Mouse (Mus musculus): ENCODE measurements at regions not wholly inside any gene's neighbourhood (a gene's known extent, or its start where the extent isn't known, plus 50 kb on each side); places are given as distances from the start of the nearest gene placed in this dataset.

DNA sequence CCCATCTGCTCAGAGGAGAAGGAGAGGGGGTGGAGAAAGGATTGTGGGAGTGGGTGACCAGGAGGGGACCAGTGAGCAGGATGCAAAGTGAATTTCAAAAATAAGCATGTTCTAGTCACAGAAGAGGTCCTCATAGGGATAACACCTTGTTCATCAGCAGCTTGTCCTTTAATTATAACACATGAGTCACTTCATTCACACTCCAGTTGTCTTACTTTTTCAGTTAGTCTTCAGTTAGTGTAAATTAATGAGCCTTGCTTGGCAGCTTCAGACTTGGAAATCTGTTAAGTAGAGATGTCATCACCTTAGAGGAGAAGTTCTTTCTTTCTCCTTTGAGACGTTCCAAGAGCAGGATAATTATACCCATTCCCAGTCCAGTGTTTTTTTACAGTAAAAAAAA is 332.3 kb downstream of the Xpnpep1 start:
- Histone ChIP-seq H3K27ac (no peak overlapping the region), H3K9ac (no peak overlapping the region), H3K4me1 (no peaks in the 10 kb centered on the region), H3K4me2 (replicated peaks) (no peak overlapping the region), H3K27me3 (no peaks in the 10 kb centered on the region), H3K36me3 (no peaks in the 10 kb centered on the region), H3K9me3 (no peaks in the 10 kb centered on the region), H3K4me3 (no peak overlapping the region)
- WGBS: 75% methylated on average over 1 of the region's 1 CpGs
- no peak for ATAC-seq (ENCODE audit: insufficient number of reproducible peaks, insufficient read depth, low FRiP score, low TSS enrichment)

DNA sequence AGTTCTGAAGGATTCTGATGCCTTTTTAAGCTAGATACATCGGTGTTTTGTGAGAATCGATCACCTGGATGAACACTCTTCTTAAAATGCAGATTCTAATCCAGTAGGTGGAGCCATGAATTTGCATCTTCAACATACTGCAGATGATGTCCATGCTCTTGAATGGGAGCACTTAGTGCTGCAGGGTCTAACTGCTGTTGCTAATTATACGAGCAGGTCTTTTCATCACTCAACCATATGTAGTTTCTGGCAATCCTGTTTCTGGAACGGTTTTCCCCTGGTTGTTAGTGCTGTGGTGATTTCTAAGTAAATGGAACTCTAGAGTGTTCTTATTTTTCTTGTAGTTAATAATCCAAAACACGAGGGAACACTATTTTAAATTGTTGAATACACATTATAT is 379.0 kb downstream of the Xpnpep1 start:
- Histone ChIP-seq H3K4me1 (no peaks in the 10 kb centered on the region), H3K9ac (no peak overlapping the region), H3K4me3 (no peak overlapping the region), H3K9me3 (no peaks in the 10 kb centered on the region), H3K4me2 (replicated peaks) (no peak overlapping the region), H3K27ac (no peak overlapping the region), H3K36me3 (no peaks in the 10 kb centered on the region), H3K27me3 (no peaks in the 10 kb centered on the region)
- 47% methylated on average over 5 of the region's 5 CpGs for WGBS
- ATAC-seq (ENCODE audit: insufficient number of reproducible peaks, insufficient read depth, low FRiP score, low TSS enrichment): no peak

DNA sequence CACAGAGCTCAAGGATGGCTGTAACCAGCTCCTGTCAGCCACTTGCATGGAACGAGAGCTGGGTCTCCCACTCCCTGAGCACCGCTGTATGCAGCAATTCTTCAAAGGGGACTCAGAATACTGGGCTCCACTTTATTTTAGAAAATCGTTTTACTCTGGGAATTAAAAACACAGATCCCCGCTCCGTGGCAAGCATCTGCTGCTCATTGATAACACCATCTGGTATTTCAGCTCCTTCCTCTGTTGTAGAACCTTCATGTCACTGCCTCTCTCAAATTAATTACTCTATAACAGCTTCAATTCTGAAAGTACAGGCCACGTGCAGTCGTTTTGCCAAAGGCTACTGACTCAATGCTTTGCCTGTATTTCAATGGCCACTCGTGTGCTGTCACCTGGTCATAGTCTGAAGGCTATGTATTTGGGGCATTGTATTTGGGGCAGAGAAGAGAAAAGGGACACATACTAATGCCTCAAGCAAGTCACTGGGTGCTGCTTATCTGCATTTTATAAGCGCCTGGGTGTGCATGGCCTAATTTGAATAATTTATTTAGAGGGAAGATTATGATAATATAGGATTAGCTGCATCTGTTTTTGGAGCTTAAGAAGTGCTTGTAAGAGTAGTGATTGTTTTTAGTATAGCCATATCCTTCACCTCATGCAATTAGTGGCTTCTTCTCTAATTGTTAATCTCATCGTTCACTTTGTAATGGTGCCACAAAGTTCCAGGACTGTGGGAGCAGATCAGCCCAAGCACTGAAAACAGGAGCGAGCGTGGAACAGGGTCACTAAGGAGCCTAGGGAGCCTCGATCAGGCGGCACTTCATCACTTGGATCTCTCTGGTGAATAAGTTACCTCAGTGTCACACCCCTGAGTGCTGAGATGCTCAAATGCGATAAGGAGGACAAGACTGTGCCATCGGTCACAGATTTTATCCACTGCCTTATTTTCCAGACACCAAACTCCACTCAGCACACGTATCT is 383.3 kb downstream of the Ins1 start:
- peaks cover 4% of the 10 kb centered on the region; the same call in 1 of the 2 replicates for H3K4me1 ChIP-seq
- H3K9ac ChIP-seq: no peak overlapping the region
- no peak for ATAC-seq (ENCODE audit: insufficient number of reproducible peaks, insufficient read depth, low FRiP score, low TSS enrichment)
- H3K4me3 ChIP-seq: no peak overlapping the region
- H3K27me3 ChIP-seq: no peaks in the 10 kb centered on the region
- H3K27ac ChIP-seq: 0 out of 2 replicates have a peak overlapping the region, but pooled peaks have one; percentile 11
- H3K4me2 ChIP-seq (replicated peaks): no peak overlapping the region
- no peaks in the 10 kb centered on the region for H3K36me3 ChIP-seq
- no peaks in the 10 kb centered on the region for H3K9me3 ChIP-seq
- 54% methylated on average over 17 of the region's 17 CpGs for WGBS

- Histone ChIP-seq H3K9ac (no peak overlapping the region), H3K27me3 (no peaks in the 10 kb centered on the region), H3K27ac (no peak overlapping the region), H3K4me3 (no peak overlapping the region), H3K4me1 (no peaks in the 10 kb centered on the region), H3K9me3 (no peaks in the 10 kb centered on the region), H3K36me3 (no peaks in the 10 kb centered on the region), H3K4me2 (replicated peaks) (no peak overlapping the region)
- ATAC-seq (ENCODE audit: insufficient number of reproducible peaks, insufficient read depth, low FRiP score, low TSS enrichment): no peak
- WGBS: 31% methylated on average over 5 of the region's 5 CpGs
These were observed 376.1 kb downstream of the Ins1 start for GRCm38 (mm10) chr19:52640228-52640627.

GRCm38 (mm10) chr19:52632501-52632900 is 368.4 kb downstream of the Ins1 start:
- 75% methylated on average over 4 of the region's 4 CpGs for WGBS

GRCm38 (mm10) chr19:52624310-52624709 is 360.2 kb downstream of the Ins1 start:
- 69% methylated on average over 5 of the region's 5 CpGs for WGBS
- H3K9me3 ChIP-seq: no peaks in the 10 kb centered on the region
- no peaks in the 10 kb centered on the region for H3K4me1 ChIP-seq
- no peaks in the 10 kb centered on the region for H3K27me3 ChIP-seq
- H3K4me3 ChIP-seq: no peak overlapping the region
- no peak overlapping the region for H3K4me2 ChIP-seq (replicated peaks)
- no peak overlapping the region for H3K9ac ChIP-seq
- H3K27ac ChIP-seq: no peak overlapping the region
- no peak for ATAC-seq (ENCODE audit: insufficient number of reproducible peaks, insufficient read depth, low FRiP score, low TSS enrichment)
- H3K36me3 ChIP-seq: no peaks in the 10 kb centered on the region

More at GRCm38 (mm10) chr19:52632501-52632900, 368.4 kb downstream of the Ins1 start:
- Histone ChIP-seq H3K9ac (no peak overlapping the region), H3K4me3 (no peak overlapping the region), H3K27ac (no peak overlapping the region), H3K36me3 (no peaks in the 10 kb centered on the region), H3K27me3 (no peaks in the 10 kb centered on the region), H3K4me2 (replicated peaks) (no peak overlapping the region), H3K4me1 (no peaks in the 10 kb centered on the region), H3K9me3 (no peaks in the 10 kb centered on the region)
- no peak for ATAC-seq (ENCODE audit: insufficient number of reproducible peaks, insufficient read depth, low FRiP score, low TSS enrichment)

GRCm38 (mm10) chr19:52623496-52623895 is 359.4 kb downstream of the Ins1 start:
- Histone ChIP-seq H3K9ac (no peak overlapping the region), H3K27me3 (no peaks in the 10 kb centered on the region), H3K9me3 (no peaks in the 10 kb centered on the region), H3K4me3 (no peak overlapping the region), H3K4me2 (replicated peaks) (no peak overlapping the region), H3K27ac (no peak overlapping the region), H3K4me1 (no peaks in the 10 kb centered on the region), H3K36me3 (no peaks in the 10 kb centered on the region)
- ATAC-seq (ENCODE audit: insufficient number of reproducible peaks, insufficient read depth, low FRiP score, low TSS enrichment): no peak

DNA sequence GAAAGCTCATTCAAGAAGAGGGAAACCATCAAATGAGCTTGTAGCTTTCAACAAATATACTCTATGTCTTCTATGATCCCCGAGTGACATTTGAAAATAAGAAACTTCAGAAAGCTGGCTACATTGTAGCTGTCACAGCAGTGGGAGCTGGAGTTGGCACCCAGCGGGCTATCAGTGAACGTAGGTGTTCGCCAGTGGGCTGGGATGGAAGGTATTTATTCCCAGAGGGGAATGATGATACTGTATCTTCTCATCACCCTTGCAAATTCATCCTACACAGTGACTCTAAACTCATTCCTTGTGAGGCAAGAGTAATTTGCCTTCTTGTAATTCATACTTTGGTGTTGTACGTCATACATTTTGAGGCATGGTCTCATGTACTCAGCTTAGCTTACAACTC is 349.3 kb downstream of the Ins1 start:
- Histone ChIP-seq H3K36me3 (no peaks in the 10 kb centered on the region), H3K9ac (no peak overlapping the region), H3K4me2 (replicated peaks) (no peak overlapping the region), H3K9me3 (no peaks in the 10 kb centered on the region), H3K4me1 (no peaks in the 10 kb centered on the region), H3K4me3 (no peak overlapping the region), H3K27me3 (no peaks in the 10 kb centered on the region), H3K27ac (no peak overlapping the region)
- WGBS: 86% methylated on average over 5 of the region's 5 CpGs
- no peak for ATAC-seq (ENCODE audit: insufficient number of reproducible peaks, insufficient read depth, low FRiP score, low TSS enrichment)

DNA sequence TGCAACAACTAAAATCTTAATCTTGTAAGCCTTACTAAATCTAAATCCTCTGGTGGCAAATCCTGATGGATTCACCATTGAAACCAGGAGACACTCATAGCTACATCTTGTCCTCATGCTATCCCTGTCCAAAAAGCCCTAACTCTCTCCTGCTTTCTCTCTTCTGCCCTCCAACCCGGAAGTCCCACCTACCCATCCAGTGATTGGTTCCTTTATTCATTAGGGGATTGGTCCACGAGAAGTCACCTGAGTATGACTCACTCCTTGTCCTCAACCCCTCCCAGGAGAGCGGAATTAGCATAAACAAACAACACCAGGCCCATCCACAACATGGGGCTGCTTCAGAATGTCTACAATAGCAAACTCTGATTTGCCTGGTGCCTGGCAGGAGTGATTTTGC is 342.8 kb downstream of the Ins1 start:
- Histone ChIP-seq H3K36me3 (no peaks in the 10 kb centered on the region), H3K9me3 (no peaks in the 10 kb centered on the region), H3K27ac (no peak overlapping the region), H3K4me2 (replicated peaks) (no peak overlapping the region), H3K4me3 (no peak overlapping the region), H3K27me3 (no peaks in the 10 kb centered on the region), H3K9ac (no peak overlapping the region), H3K4me1 (no peaks in the 10 kb centered on the region)
- WGBS: 64% methylated on average over 3 of the region's 3 CpGs
- ATAC-seq (ENCODE audit: insufficient number of reproducible peaks, insufficient read depth, low FRiP score, low TSS enrichment): no peak

GRCm38 (mm10) chr19:52600410-52600809 is 336.3 kb downstream of the Ins1 start:
- Histone ChIP-seq H3K4me1 (no peaks in the 10 kb centered on the region), H3K27me3 (no peaks in the 10 kb centered on the region), H3K4me2 (replicated peaks) (no peak overlapping the region), H3K9ac (no peak overlapping the region), H3K27ac (no peak overlapping the region), H3K9me3 (no peaks in the 10 kb centered on the region), H3K36me3 (no peaks in the 10 kb centered on the region), H3K4me3 (no peak overlapping the region)
- 43% methylated on average over 3 of the region's 3 CpGs for WGBS
- ATAC-seq (ENCODE audit: insufficient number of reproducible peaks, insufficient read depth, low FRiP score, low TSS enrichment): no peak

DNA sequence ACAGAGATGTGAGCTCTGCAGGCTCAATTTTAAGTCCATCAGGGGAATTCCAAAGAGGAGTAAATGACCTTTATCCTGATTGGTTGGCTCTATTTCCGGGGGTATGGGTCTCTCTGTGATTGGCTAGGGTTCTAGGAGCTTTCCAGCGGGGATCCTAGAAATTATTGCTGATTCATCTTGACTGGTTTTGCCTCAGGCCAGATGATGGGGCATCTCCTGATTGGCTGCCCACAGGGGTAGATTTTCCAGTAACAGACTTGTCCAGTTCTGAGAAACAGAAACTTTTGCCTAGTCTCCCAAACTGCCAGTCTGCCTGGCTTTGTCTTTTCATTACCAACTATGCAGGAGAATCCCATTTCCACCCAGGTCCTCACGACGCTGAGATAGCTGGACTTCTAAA is 301.3 kb downstream of the Ins1 start:
- Histone ChIP-seq H3K9me3 (no peaks in the 10 kb centered on the region), H3K36me3 (no peaks in the 10 kb centered on the region), H3K9ac (no peak overlapping the region), H3K4me1 (no peaks in the 10 kb centered on the region), H3K27me3 (no peaks in the 10 kb centered on the region), H3K4me3 (no peak overlapping the region), H3K4me2 (replicated peaks) (no peak overlapping the region), H3K27ac (no peak overlapping the region)
- WGBS: 76% methylated on average over 4 of the region's 4 CpGs
- no peak for ATAC-seq (ENCODE audit: insufficient number of reproducible peaks, insufficient read depth, low FRiP score, low TSS enrichment)

DNA sequence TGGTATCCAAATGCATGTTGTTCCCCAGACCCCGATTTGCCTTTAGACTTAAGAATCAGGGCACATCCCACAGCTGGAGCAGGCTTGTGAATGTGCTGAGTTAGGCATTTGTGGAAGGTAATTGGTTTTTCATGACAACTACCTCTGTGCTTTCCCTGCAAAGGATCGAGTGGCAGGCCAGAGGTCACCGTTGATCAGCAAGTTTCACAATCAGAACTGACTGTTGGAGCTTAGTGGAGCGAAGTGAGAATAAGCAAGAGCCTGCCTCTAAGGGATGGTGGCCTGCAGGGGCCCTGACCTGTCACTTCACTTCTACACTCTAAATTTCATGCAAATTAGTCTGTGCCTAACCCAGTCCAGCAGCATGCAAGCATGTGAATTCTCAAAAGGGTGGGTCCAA is 270.7 kb downstream of the Ins1 start:
- 0 out of 2 replicates have a peak, but pooled peaks have one; percentile 47 for ATAC-seq (ENCODE audit: insufficient number of reproducible peaks, insufficient read depth, low FRiP score, low TSS enrichment)
- Histone ChIP-seq H3K4me1 (no peaks in the 10 kb centered on the region), H3K9me3 (no peaks in the 10 kb centered on the region), H3K4me2 (replicated peaks) (no peak overlapping the region), H3K27ac (no peak overlapping the region), H3K27me3 (no peaks in the 10 kb centered on the region), H3K36me3 (no peaks in the 10 kb centered on the region), H3K4me3 (no peak overlapping the region), H3K9ac (no peak overlapping the region)
- WGBS: 13% methylated on average over 4 of the region's 4 CpGs

Measured in embryonic facial prominence, embryonic 12.5 days (tissue).